Comparison of ENCODE assay signal across 18 mouse cellular contexts in genomic region chr19:40844731-40845130, GRCm38 (mm10). TPM values are rescaled to one million over a fixed set of nuclear protein-coding genes. Genes with fewer than 3 reads are reported as not detected.
A peak's percentile ranks its signal among the peaks of the same experiment; 100 is the strongest.
DNase-seq lines count a peak whose midpoint lies in the region; ATAC-seq lines count a peak whose summit lies in the region.
"Had no signal": no experiment of that assay in that cellular context is flagged by ENCODE, and none has a peak within 500 bp of the region (broad histone marks: within the 10 kb centered on the region; RNA-seq: fewer than 3 reads in every experiment).

No protein-coding gene starts in this region.

- H3K9ac ChIP-seq in kidney, embryonic 15.5 days = no peak overlapping the region
- H3K9ac ChIP-seq: embryonic facial prominence, embryonic 12.5 days; forebrain, embryonic 15.5 days; heart, embryonic 13.5 days; hindbrain, embryonic 12.5 days had no signal

- H3K36me3 ChIP-seq in kidney, embryonic 15.5 days = peaks cover 85% of the 10 kb centered on the region

- no peaks in the 10 kb centered on the region for H3K4me1 ChIP-seq in kidney, embryonic 15.5 days
- H3K4me1 ChIP-seq: embryonic facial prominence, embryonic 12.5 days; forebrain, embryonic 15.5 days; heart, embryonic 13.5 days; hindbrain, embryonic 12.5 days had no signal

- WGBS in kidney, embryonic 15.5 days = 93% methylated on average over 13 of the region's 13 CpGs

- DNase-seq in adrenal gland, adult 8-10 months = peak; percentile 24
- no peak for DNase-seq in adrenal gland, postnatal 25 days
- DNase-seq in lung, postnatal 25 days (ENCODE audit: low spot score) = peak; percentile 26
- no peak for DNase-seq in lung, postnatal 10 days
- peak; percentile 45 for DNase-seq in adrenal gland, postnatal 14 days
- DNase-seq in gastrocnemius, postnatal 4 days (ENCODE audit: low spot score in 2 of 2) = no peak
- DNase-seq: cerebellum, adult 11-12 months; cerebellum, adult 9-10 months; cerebellum, postnatal 25 days; gastrocnemius, postnatal 36 days; heart, postnatal 4 days had no signal

- H3K4me2 ChIP-seq in kidney, embryonic 15.5 days = no peak overlapping the region
- H3K4me2 ChIP-seq: embryonic facial prominence, embryonic 12.5 days; forebrain, embryonic 15.5 days; heart, embryonic 13.5 days; hindbrain, embryonic 12.5 days had no signal

- H3K4me3 ChIP-seq in kidney, embryonic 15.5 days (replicated peaks) = no peak overlapping the region
- H3K4me3 ChIP-seq: embryonic facial prominence, embryonic 12.5 days; forebrain, embryonic 15.5 days; heart, embryonic 13.5 days; hindbrain, embryonic 12.5 days had no signal

- no peaks in the 10 kb centered on the region for H3K9me3 ChIP-seq in kidney, embryonic 15.5 days (replicated peaks)
- H3K9me3 ChIP-seq: embryonic facial prominence, embryonic 12.5 days; forebrain, embryonic 15.5 days; heart, embryonic 13.5 days; hindbrain, embryonic 12.5 days had no signal

- no peak overlapping the region for H3K27ac ChIP-seq in kidney, embryonic 15.5 days
- H3K27ac ChIP-seq: embryonic facial prominence, embryonic 12.5 days; forebrain, embryonic 15.5 days; heart, embryonic 13.5 days; hindbrain, embryonic 12.5 days had no signal

- ATAC-seq in kidney, embryonic 15.5 days (replicated peaks; ENCODE audit: low FRiP score) = no peak
- ATAC-seq: forebrain, embryonic 15.5 days; hindbrain, embryonic 16.5 days; inflammation-experienced regulatory T-cells, adult 6 months had no signal

- no peaks in the 10 kb centered on the region for H3K27me3 ChIP-seq in kidney, embryonic 15.5 days
- H3K27me3 ChIP-seq: embryonic facial prominence, embryonic 12.5 days; forebrain, embryonic 15.5 days; heart, embryonic 13.5 days; hindbrain, embryonic 12.5 days had no signal

RNA-seq across cellular contexts. Expression of gene Ccnj, which starts 13.7 kb away (rescaled TPM):
- total RNA-seq in adrenal gland, adult 8-10 months (2022) = 10 to 100 TPM in 1 of 4 experiments, 1 to 10 TPM in 3; 6.2 to 11.6 (median 6.9) TPM
- total RNA-seq in adrenal gland, postnatal 25 days (2021) = 8.1 and 8.8 TPM in 2 replicates
- total RNA-seq in adrenal gland, postnatal 14 days (2021) = 5.7 and 7.6 TPM in 2 replicates
- total RNA-seq in gastrocnemius, postnatal 4 days (2021) = 1 to 10 TPM; 5.7 to 6.5 TPM
- polyA plus RNA-seq in kidney, embryonic 15.5 days (2015; fragmentation: Nextera tagmentation; extraction: Ambion mirVana) = 15.5 and 16.3 TPM in 2 replicates

RNA-seq across cellular contexts. Expression of gene Zfp518a, which starts 49.8 kb away (rescaled TPM):
- total RNA-seq in adrenal gland, adult 8-10 months (2022) = 10 to 100 TPM; 11.8 to 14.3 (median 13.9) TPM
- total RNA-seq in adrenal gland, postnatal 25 days (2021) = 13.2 and 15.7 TPM in 2 replicates
- 12.8 and 15.2 TPM in 2 replicates for total RNA-seq in adrenal gland, postnatal 14 days (2021)
- 10 to 100 TPM in 1 of 2 experiments, 1 to 10 TPM in 1; 9.3 to 10.1 TPM for total RNA-seq in gastrocnemius, postnatal 4 days (2021)
- 11.6 and 12.4 TPM in 2 replicates for polyA plus RNA-seq in kidney, embryonic 15.5 days (2015; fragmentation: Nextera tagmentation; extraction: Ambion mirVana)

Comparison
In these comparisons a context has a peak if more than half of its experiments do, and no peak if none do; other contexts are left out.
1. DNase-seq: peak in adrenal gland, adult 8-10 months (single experiment), lung, postnatal 25 days (single experiment) and adrenal gland, postnatal 14 days (single experiment); none in adrenal gland, postnatal 25 days (single experiment), lung, postnatal 10 days (single experiment) and gastrocnemius, postnatal 4 days (0 of 2).